Mouse (Mus musculus) liver, embryonic 14.5 days (tissue): ENCODE data around the gene Olfml2b.

Experiments
- CTCF ChIP-seq: IDR thresholded peaks from 2 replicates; pipeline ENCODE4 v1.5.1; 2016; ENCODE audit warnings: antibody characterized with exemption, low read depth, control low read depth
- EP300 ChIP-seq: IDR thresholded peaks from 2 replicates; pipeline ENCODE4 v1.6.1; 2016; ENCODE audit warnings: antibody characterized with exemption, low read depth

- TF ChIP-seq CTCF = no peak
- no peak for TF ChIP-seq EP300
Measured at GRCm38 (mm10) chr1:170702263-170702662, 57.9 kb downstream of the Olfml2b start.
